Mouse (Mus musculus): ENCODE results near the gene Rpl34. TPM values are rescaled to one million over a fixed set of nuclear protein-coding genes. Genes with fewer than 3 reads are reported as not detected.

Gene Rpl34
- total RNA-seq (2021), result 100 to 1,000 TPM; 522 to 547 TPM

GRCm38 (mm10) chr3:130730189-130730653 lies at the start of gene Rpl34:
Gene Rpl34, minus strand, starts transcription at chr3:130730398.
- intact Hi-C loops (cut with DNase I), result no loop called here
- peak; percentile 94 for DNase-seq

GRCm38 (mm10) chr3:130768172-130768571 lies 38.0 kb upstream of the Rpl34 start:
- no peak for DNase-seq
- intact Hi-C loops (cut with DNase I), result no loop called here

GRCm38 (mm10) chr3:130764091-130764490 lies 33.9 kb upstream of the Rpl34 start:
- DNase-seq, result no peak
- intact Hi-C loops (cut with DNase I), result no loop called here

DNA sequence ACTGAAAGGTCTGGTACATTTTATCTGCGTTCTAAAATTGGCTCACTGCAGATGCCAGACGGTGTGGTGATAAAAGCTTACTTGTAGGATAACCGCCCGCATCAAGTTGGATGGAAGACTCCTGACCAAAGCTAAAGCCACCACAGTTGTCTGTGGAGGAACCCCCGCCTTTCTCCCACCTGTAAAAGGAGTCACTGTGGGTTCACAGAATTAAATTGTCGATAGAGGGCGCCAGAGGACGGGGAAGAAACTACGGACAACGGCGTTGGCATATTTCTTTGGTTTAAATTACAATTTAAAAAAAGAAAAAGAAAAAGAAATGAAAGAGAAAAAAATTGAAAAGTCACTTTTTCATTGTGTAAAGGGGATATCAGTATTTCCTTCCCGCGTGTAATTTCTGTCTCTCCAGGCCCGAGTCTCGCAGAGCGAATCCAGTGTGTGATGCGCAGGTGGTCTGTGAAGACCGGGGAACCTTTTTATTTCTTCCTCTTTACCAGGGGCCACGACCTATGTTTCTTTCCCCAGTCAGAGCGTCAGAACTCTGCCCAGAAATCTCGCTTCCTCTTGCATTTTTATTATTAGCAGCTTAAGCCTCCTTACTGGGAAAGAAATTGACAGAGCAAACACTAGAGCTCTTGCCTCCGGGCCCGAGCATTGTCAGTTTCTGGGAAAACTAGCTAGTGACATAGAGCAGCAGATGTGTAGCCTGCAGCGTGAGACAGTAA lies 30.7 kb upstream of the Rpl34 start:
- DNase-seq, result peak; percentile 61
- intact Hi-C loops (cut with DNase I), result no loop called here

DNA sequence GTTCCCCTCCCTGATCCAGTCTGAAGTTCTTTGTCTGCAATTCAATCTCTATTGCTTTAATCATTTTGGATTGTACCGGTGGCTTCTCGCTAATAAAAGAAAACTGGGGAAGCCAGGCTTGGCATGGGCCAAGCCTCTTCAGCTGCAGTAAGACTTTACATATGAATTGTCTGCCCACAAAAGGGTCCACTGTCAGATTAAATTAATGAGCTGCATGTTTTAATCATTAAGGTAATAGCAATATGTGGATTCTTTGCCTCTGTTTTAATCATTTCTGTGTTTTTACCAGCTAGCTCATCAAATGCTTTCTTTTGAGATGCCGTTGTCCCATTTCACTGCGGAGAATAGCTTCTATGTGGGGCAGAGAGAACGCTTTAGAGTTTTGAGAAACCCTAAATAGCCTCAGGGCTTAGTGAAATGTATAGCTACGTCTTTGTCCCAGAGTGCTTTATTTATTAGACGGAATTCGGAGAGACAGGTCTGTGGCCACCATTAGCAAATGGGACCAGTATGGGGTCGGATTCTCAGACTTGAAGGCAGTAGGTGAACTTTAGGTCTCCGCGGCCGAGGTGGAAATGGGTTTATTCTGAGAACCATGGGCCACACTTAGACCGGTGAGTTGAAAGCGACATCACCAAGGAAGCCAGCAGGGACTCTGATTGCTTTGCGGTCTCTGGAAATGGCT lies 28.1 kb upstream of the Rpl34 start:
- intact Hi-C loops (cut with DNase I), result no loop called here
- no peak for DNase-seq

DNA sequence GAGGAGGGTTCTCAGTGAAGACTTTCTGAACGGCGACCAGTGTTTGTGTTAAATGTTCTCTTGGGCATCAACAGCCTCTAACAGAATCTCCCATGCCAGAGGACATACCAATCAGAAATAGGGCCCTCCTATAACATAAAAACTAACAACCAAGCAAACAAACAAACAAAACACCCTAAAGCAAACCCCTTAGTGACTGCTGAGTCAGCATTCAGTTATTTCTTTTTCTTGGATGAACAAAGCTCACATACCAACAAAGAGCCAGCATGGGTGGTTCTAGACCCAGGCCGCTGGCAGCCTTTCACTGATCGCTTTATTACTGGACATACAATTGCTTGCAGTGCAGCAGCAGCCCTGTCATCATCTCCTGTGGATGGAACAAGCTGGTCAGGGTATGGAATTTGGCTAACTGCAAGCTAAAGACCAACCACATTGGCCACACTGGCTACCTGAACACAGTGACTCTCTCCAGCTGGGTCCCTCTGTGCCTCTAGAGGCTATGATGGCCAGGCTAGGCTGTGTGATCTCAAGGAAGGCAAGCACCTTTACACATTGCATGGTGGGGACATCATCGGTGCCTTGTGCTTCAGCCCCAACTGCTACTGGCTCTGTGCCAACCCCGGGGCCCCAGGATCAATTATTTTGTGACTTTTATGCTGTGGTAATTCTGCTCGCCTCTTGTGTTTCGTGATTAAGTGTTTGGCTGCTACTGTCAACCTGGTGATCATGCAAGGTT lies 27.1 kb upstream of the Rpl34 start:
- DNase-seq, result peak; percentile 2

GRCm38 (mm10) chr3:130749206-130749605 lies 19.0 kb upstream of the Rpl34 start:
- no peak for DNase-seq
- intact Hi-C loops (cut with DNase I), result no loop called here

More for the DNA sequence above, 27.1 kb upstream of the Rpl34 start:
- intact Hi-C loops (cut with DNase I), result no loop called here

DNA sequence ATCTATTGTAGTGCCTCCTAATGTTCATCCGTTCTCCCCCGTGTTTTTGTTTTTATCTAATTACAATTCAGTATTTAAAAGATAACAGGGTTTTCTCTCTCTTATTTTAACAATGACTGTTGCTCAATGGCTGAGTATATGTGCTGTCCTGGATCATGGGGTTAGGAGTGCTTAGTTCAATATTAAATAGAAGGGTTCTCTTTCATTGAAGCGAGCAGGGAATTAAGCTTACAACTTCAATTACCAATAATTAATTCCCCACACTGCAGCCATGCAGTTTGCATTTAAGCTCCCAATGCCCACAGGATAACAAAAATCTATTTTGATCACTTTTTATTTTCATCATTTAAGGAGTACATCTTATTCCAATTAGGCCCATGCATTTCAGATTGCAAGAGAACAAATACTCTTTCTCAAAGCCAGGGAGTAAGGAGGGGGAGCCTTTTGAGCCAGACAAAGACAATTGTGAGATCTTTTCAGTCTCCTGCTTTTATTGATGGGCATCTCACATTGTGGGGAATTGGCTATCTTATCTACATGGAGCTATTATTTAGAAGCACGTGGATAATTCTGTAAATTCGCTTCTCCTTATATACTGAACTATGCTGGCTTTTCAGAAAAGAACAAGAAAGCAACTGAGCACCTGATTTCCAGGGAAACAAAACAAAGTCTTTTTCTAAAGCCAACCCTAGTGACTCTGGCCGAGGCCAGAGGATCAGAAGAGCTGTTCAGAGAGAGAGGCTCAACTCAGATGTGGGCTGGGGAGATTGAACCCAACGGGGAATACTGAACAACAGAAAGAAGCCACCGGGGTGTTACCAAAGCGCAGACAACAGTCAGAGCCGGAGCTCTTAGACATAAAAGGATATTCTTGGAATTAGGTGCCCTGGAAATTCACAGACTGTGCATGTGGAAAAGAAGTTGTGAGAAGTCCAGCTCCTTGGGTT lies 16.7 kb upstream of the Rpl34 start:
- intact Hi-C loops (cut with DNase I), result no loop called here
- no peak for DNase-seq

- no peak for DNase-seq
- intact Hi-C loops (cut with DNase I), result no loop called here
Observed at GRCm38 (mm10) chr3:130737652-130738361, 7.6 kb upstream of the Rpl34 start.

- DNase-seq, result no peak
- intact Hi-C loops (cut with DNase I), result no loop called here
Observed at GRCm38 (mm10) chr3:130736758-130737157, 6.6 kb upstream of the Rpl34 start.

- peak; percentile 56 for DNase-seq
- intact Hi-C loops (cut with DNase I), result no loop called here
Observed at GRCm38 (mm10) chr3:130729472-130730188, 568 bp downstream of the Rpl34 start.

DNA sequence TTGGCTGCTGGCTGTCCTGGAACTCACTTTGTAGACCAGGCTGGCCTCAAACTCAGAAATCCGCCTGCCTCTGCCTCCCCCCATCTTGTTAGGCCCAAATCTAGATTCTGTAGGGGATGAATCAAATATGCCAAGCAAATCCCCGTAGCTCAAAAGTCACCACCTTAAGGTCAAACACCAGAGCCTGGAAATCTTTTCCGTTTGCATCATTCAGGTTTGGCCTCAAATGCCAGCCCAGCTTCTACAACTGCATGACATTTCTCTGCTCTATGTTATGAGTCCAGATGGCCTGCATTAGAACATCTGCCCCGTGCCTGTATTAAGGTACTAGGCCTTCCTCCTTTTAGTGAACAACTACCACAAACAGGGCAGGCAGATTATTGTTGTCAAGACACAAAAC lies 2.5 kb downstream of the Rpl34 start:
- intact Hi-C loops (cut with DNase I), result no loop called here
- DNase-seq, result no peak

- intact Hi-C loops (cut with DNase I), result no loop called here
Observed at GRCm38 (mm10) chr3:130727036-130727435, 3.2 kb downstream of the Rpl34 start.

DNA sequence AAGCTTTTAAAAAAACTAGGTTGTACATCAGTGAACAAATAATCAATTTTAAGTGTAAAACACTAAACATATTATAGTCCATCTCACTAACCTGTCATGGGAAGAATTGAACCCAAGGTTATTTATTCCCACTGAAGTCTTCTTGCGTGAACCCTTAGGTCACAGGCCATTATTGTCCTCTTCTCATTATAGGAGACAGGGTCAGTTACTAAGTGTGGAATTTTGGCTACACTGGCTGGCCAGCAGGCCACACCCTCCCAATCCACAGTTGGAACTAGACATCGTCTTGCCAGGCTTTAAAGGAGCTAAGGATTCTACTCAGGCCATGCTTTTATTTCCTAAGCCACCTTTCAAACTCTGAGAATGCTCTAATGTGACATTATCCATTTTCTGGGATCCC lies 4.5 kb downstream of the Rpl34 start:
- DNase-seq, result no peak
- intact Hi-C loops (cut with DNase I), result no loop called here

More at GRCm38 (mm10) chr3:130727036-130727435, 3.2 kb downstream of the Rpl34 start:
- no peak for DNase-seq

DNA sequence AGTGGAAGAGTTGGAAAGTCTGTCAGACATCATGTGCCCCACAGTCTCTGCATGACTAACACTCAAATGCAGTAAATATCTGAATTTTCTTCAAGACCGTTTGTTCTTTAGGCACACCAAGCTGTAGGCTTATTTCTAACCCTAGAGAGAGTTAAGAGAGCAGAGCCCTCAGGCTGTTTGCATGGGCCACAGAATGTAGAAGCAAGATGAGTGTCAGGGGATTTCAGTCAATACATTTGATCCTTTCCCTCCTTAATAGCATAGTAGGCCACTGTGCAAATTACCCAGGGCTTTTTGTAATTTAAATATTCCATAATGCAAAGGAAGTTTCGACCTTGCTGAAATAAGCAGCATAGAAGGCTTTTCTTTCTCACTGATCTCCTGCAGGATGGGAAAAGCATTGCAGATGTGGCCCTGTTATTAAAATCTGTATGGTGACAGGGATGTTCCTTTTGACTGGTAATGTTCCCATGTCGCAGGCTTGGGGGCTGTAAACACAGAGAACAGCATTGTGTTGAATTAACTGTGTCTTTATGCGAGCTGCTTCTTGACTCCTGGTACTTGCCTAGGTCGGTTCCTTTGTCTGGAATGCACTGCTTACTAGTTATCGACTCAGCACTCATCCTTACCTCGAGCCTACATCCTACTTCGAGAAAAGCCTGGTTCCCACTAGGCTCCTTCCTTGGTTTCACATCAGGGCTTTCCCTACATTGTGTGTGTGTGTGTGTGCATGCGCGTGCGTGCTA lies 7.3 kb downstream of the Rpl34 start:
- intact Hi-C loops (cut with DNase I), result no loop called here
- DNase-seq, result no peak

- DNase-seq, result no peak
- intact Hi-C loops (cut with DNase I), result no loop called here
Observed at GRCm38 (mm10) chr3:130720225-130720624, 10.0 kb downstream of the Rpl34 start.

- no peak for DNase-seq
- intact Hi-C loops (cut with DNase I), result no loop called here
Observed at GRCm38 (mm10) chr3:130718871-130719270, 11.3 kb downstream of the Rpl34 start.

DNA sequence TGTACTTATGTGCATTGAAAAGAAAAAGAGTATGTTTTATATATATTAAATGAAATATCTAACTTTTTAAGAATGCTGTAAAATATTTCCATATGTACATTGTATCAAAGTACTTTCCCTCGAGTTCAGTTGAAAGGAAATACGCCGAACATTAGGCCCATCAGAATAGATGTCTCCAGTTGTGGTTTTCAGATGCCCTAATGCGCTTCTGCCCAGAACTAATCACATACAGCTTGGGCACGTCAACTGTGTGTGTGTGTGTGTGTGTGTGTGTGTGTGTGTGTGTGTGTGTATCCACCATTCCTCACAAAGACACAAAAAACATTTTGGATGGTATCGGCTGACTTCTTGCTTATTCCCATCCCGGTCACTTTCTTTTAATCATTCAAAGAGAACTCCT lies 13.6 kb downstream of the Rpl34 start:
- DNase-seq, result no peak
- intact Hi-C loops (cut with DNase I), result loop anchor here (2.0 kb wide), 1 partner anchor 528 kb away; no protein-coding TSS in a partner anchor

All from left cerebral cortex, postnatal 4 days (tissue).